Mouse (Mus musculus) erythroblast, embryonic 14.5 days (primary cell): ENCODE results near the gene Olfr1028.

Source experiments
- GATA1 ChIP-seq: IDR thresholded peaks from 2 replicates; pipeline ENCODE4 v1.6.1; 2012; ENCODE audit warnings: low read length, inconsistent platforms, mixed read lengths
- TAL1 ChIP-seq: IDR thresholded peaks from 3 replicates; pipeline ENCODE4 v1.6.1; 2012; ENCODE audit warnings: low read length, inconsistent platforms, mixed read lengths

- no peak for TF ChIP-seq TAL1
- no peak for TF ChIP-seq GATA1
These were observed 39.8 kb downstream of the Olfr1028 start, which contains the start of gene Olfr1031 for GRCm38 (mm10) chr2:85990004-85990403.
